Mouse (Mus musculus): ENCODE measurements around the gene Ddx59.

DNA sequence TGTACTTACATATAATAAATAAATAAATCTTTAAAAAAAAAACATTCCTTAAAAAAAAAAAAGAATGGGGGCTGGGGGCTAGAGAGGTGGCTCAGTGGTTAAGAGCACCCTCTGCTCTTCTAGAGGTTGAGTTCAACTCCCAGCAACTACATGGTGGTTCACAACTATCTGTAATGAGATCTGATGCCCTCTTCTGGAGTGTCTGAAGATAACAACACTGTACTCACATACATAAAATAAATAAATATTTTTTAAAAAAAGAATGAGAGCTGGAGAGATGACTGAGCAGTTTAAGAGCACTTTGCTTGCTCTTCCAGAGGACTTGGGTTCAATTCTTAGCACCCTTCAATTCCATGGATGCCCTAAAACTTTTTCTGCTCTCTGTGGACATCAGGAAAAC lies 50.1 kb downstream of the Ddx59 start:
- TF ChIP-seq POLR2A (IDR thresholded peaks at IDR 0.05; ENCODE audit: low read depth, low read length) = no peak
- TF ChIP-seq CTCF (IDR thresholded peaks at IDR 0.05; ENCODE audit: borderline replicate concordance, insufficient read depth, low read length) = no peak
